ENCODE assay signal across 7 mouse cellular contexts in the genomic region with DNA sequence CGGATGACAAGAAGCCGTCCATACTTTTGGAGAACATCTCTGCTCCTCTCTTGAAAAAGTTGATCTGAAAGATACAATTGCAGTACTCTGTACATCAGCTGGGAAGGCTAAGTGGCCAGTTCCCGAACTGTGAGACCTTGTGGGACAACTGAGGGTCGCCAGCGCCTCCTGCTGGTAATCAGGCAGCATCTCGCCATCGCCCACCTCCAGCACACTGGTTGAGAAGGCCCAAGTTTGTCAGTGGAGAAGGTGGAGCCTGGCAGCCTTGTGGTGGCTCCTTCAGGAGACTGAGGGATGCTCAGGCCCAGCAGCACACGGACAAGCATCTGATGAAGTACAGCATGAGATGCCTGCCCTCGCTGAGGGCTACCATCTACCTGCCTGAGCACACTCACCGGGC. TPM values are rescaled to one million over a fixed set of nuclear protein-coding genes. Genes with fewer than 3 reads are reported as not detected.
A peak's percentile ranks its signal among the peaks of the same experiment; 100 is the strongest.
DNase-seq lines count a peak whose midpoint lies in the region; TF ChIP-seq lines count a peak whose summit lies in the region.

No protein-coding gene starts in this region.

- no peak overlapping the region for H3K9ac ChIP-seq in CH12.LX (ENCODE audit: insufficient read depth, low read depth)

- no peak overlapping the region for H3K4me3 ChIP-seq in CH12.LX (replicated peaks in 1 of 3; ENCODE audit: low read depth in 2 of 3, low read length in 2 of 3, poor library complexity in 1 of 3)
- H3K4me3 ChIP-seq in bone marrow, adult 2 months (replicated peaks; ENCODE audit: control insufficient read depth, low read depth, low read length), result no peak overlapping the region
- H3K4me3 ChIP-seq in small intestine, adult 2 months (ENCODE audit: low read depth, low read length), result no peak overlapping the region

- 74% methylated on average over 10 of the region's 10 CpGs for WGBS in bone marrow, adult 2 months
- whole genome bisulfite sequencing in small intestine, adult 2 months, result 66% methylated on average over 10 of the region's 10 CpGs

- no peak overlapping the region for H3K4me2 ChIP-seq in CH12.LX (ENCODE audit: insufficient read depth, low read depth, poor library complexity, severe bottlenecking)

- no peaks in the 10 kb centered on the region for H3K79me2 ChIP-seq in CH12.LX (replicated peaks; ENCODE audit: control insufficient read depth, extremely low read depth, insufficient read depth, poor library complexity, severe bottlenecking)

- no peak for TF ChIP-seq POLR2A in CH12.LX (IDR thresholded peaks at IDR 0.05; ENCODE audit: low read depth, low read length)
- no peak for TF ChIP-seq POLR2A in bone marrow, adult 2 months (IDR thresholded peaks at IDR 0.05; ENCODE audit: borderline replicate concordance, control insufficient read depth, low read depth, low read length)
- no peak for TF ChIP-seq POLR2A in small intestine, adult 2 months (IDR thresholded peaks at IDR 0.05; ENCODE audit: low read depth, low read length)

- peaks cover 16 to 89% of the 10 kb centered on the region in 2 experiments for H3K36me3 ChIP-seq in CH12.LX (replicated peaks in 1 of 2; ENCODE audit: control insufficient read depth in 1 of 2, insufficient read depth in 1 of 2, low read length in 1 of 2)
- H3K36me3 ChIP-seq in small intestine, adult 2 months (ENCODE audit: control insufficient read depth, insufficient read depth, low read length), result peaks cover 8% of the 10 kb centered on the region

- dilution Hi-C loops in CH12.LX (cut with MboI; ENCODE audit: extremely low pct_ligation_motif_present, extremely low pct_unique_long_range_greater_than_20kb, low sequenced_read_pairs), result no loop called here

- no peak for TF ChIP-seq EP300 in CH12.LX (IDR thresholded peaks at IDR 0.05; ENCODE audit: low read length)

- peak; percentile 68 for TF ChIP-seq RAD21 in CH12.LX (IDR thresholded peaks at IDR 0.05; ENCODE audit: low read depth, low read length)

- in situ Hi-C loops in CH12.LX (cut with MboI; ENCODE audit: low pct_ligation_motif_present, low pct_unique_long_range_greater_than_20kb, low sequenced_read_pairs), result no loop called here

- no peaks in the 10 kb centered on the region for H3K4me1 ChIP-seq in CH12.LX (ENCODE audit: control insufficient read depth in 1 of 2, insufficient read depth in 2 of 2)
- H3K4me1 ChIP-seq in bone marrow, adult 2 months (ENCODE audit: control insufficient read depth, insufficient read depth, low read length), result no peaks in the 10 kb centered on the region
- H3K4me1 ChIP-seq in small intestine, adult 2 months (ENCODE audit: control insufficient read depth, insufficient read depth, insufficient read length, low read length), result no peaks in the 10 kb centered on the region

- no peaks in the 10 kb centered on the region for H3K27me3 ChIP-seq in CH12.LX (replicated peaks)
- no peaks in the 10 kb centered on the region for H3K27me3 ChIP-seq in small intestine, adult 2 months (ENCODE audit: control insufficient read depth, insufficient read depth, low read length)

- no peak overlapping the region for H3K27ac ChIP-seq in CH12.LX (ENCODE audit: insufficient read depth, low read depth)
- H3K27ac ChIP-seq in bone marrow, adult 2 months (ENCODE audit: control insufficient read depth, insufficient read depth, low read depth, low read length, poor library complexity), result no peak overlapping the region
- H3K27ac ChIP-seq in small intestine, adult 2 months (ENCODE audit: insufficient read depth, low read depth, low read length), result no peak overlapping the region

- TF ChIP-seq CTCF in CH12.LX (conservative IDR thresholded peaks at IDR 0.05 in 1 of 2, IDR thresholded peaks at IDR 0.05 in 1 of 2; ENCODE audit: low read depth in 2 of 2, low read length in 2 of 2), result peak; percentile 76 to 84
- TF ChIP-seq CTCF in bone marrow, adult 2 months (IDR thresholded peaks at IDR 0.05; ENCODE audit: control insufficient read depth, insufficient read depth, low read length), result peak; percentile 70
- peak; percentile 49; the same call in 1 of the 2 replicates for TF ChIP-seq CTCF in small intestine, adult 2 months (IDR thresholded peaks at IDR 0.05; ENCODE audit: extremely low read depth, insufficient read length, insufficient replicate concordance, low read depth, low read length)

- no peaks in the 10 kb centered on the region for H3K9me3 ChIP-seq in CH12.LX (replicated peaks; ENCODE audit: low read length)

- peak; percentile 31 for DNase-seq in kidney, adult 18-20 months
- no peak for DNase-seq in kidney, postnatal 14 days
- peak; percentile 59 for DNase-seq in CH12.LX (ENCODE audit: extremely low read depth)
- DNase-seq in induced T-regulatory cell, adult 2 months (ENCODE audit: low read depth), result peak; percentile 51
- no peak for DNase-seq in yolk sac, embryonic 10.5 days (ENCODE audit: low spot score)

TF ChIP-seq in CH12.LX, 34 proteins besides CTCF, POLR2A, EP300 and RAD21:
- TF ChIP-seq MAZ (IDR thresholded peaks at IDR 0.05; ENCODE audit: low read depth, low read length) (no peak), SMC3 (IDR thresholded peaks at IDR 0.05; ENCODE audit: low read depth, low read length) (peak; percentile 72)

RNA-seq across cellular contexts. Expression of a gene that starts 31.2 kb away (rescaled TPM):
- total RNA-seq in CH12.LX (2012; rRNA removed), result 10.2 and 11.9 TPM in 2 replicates
- total RNA-seq in CH12.LX (2014; rRNA removed), result 14.9 and 15.8 TPM in 2 replicates
- 11.8 and 13.5 TPM in 2 replicates for polyA plus RNA-seq in CH12.LX (2012; ENCODE audit: insufficient read length, low read depth)
- polyA plus RNA-seq in bone marrow, adult 2 months (2011; ENCODE audit: insufficient read depth, insufficient read length, low replicate concordance, missing spikeins), result 7.6 and 9.3 TPM in 2 replicates
- polyA plus RNA-seq in small intestine, adult 2 months (2012; rRNA removed), result 12.3 and 33.9 TPM in 2 replicates

Comparison
In these comparisons a context has a peak if more than half of its experiments do, and no peak if none do; other contexts are left out.
1. DNase-seq: peak in kidney, adult 18-20 months (single experiment), CH12.LX (single experiment) and induced T-regulatory cell, adult 2 months (single experiment); none in kidney, postnatal 14 days (single experiment) and yolk sac, embryonic 10.5 days (single experiment).
2. Peak in every context shown above with its lines, with median percentiles within 50 percentile points of each other: CTCF ChIP-seq.